Mouse (Mus musculus) adrenal gland, postnatal 10 days (tissue): Measurements from ENCODE around the gene Cdk9. TPM values are rescaled to one million over a fixed set of nuclear protein-coding genes. Genes with fewer than 3 reads are reported as not detected.

ENCODE experiments used
- DNase-seq: peaks from one replicate; pipeline ENCODE4 v3.0.0; 2021; ENCODE audit warnings: mixed read lengths
- total RNA-seq, 2 experiments: library from RNA; stranded (reverse); gene quantifications; 2 replicates each; pipeline ENCODE4 v1.2.3; 2021

Cdk9 gene
- total RNA-seq, 2 experiments from 2014 or later = 65.5 to 70.9 TPM

- peak; percentile 69 for DNase-seq
These were observed 4.2 kb downstream of the Cdk9 start for GRCm38 (mm10) chr2:32708643-32709042.

DNA sequence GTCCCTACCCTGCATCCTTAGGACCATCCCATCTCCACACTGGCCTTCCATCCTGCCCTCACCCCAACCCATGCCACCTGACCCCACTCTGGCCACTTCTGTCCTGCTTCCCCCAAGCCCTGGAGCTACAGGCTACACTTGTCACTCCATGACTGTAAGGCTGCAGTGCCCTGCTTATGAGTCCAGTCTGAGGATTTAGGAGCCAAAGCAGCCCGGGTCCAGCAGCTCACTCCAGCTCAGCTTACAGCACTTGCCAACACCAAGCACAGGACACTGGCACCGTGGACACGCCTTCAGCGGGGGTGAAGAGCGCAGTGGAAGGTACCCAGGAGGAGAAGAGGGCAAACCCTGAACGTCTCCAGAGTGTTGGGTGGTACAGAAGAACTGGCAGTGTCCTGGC, 5.9 kb downstream of the Cdk9 start:
- DNase-seq = no peak

GRCm38 (mm10) chr2:32705018-32705417, 7.9 kb downstream of the Cdk9 start:
- no peak for DNase-seq

GRCm38 (mm10) chr2:32704021-32704421, 8.9 kb downstream of the Cdk9 start, which contains the start of gene Fpgs:
TSS of gene Fpgs (minus strand) at chr2:32704145.
- DNase-seq = no peak

DNA sequence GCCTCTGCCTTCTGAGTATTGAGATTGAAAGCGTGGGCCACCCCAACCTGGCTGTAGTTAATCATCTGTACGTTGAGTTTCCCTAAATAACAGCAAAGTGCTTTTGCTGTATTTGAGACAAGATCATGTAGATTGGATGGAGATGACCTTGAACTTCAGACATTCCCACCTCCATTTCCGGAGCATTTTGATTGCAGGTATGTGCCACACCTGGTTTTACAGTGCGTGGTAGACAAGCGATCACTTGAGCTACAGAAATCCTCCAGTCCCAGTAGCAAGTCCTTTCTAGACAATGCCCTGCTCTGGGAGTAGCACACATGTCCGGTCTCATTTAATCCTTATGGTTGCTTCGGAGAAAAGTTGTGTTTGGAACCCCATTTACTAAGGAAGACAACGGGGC, 9.8 kb downstream of the Cdk9 start:
- no peak for DNase-seq

- DNase-seq = no peak
These were observed 11.7 kb downstream of the Cdk9 start for GRCm38 (mm10) chr2:32700966-32701743.

DNA sequence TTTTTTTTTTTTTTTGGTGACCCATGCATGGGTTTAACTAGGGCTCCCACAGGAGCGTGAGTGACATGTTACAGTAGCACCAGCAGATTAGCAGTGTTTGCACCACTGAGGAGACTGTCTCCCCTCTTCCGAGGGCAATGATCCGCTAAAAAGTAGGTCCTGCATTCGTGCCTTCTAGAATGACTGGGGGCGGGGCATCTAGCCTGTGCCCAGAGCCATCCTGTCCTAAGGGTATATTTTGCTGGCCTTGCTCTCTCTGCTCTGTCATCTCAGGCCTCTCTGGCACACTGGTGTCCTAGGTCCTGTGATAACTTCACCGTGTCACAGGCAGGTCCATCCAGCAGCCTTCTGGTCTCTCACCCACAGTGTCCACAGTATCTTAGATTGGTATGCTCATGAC, 13.2 kb downstream of the Cdk9 start:
- no peak for DNase-seq

- DNase-seq = no peak
These were observed 18.2 kb downstream of the Cdk9 start for GRCm38 (mm10) chr2:32694691-32695090.

- DNase-seq = peak; percentile 97
These were observed 19.0 kb downstream of the Cdk9 start for GRCm38 (mm10) chr2:32693823-32694411.

DNA sequence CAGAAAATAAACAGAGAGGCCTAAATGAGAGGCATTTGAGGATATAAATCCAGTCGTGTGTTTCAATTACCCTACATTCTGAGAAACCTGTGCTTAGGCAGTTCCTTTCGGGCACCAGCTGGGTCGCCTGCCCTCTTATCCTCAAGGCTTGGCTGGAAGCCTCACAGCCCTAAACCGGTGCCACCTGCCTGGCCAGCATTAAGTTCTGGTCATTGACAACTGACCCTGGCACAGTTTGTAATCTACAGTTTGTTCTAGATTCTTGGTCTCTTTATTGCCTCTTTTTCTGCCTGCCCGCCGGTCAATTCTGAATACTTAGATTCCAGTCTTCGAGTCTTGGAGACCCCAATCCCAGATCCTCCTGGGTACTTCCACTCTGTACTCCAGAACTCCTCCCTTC, 19.6 kb downstream of the Cdk9 start:
- no peak for DNase-seq

DNA sequence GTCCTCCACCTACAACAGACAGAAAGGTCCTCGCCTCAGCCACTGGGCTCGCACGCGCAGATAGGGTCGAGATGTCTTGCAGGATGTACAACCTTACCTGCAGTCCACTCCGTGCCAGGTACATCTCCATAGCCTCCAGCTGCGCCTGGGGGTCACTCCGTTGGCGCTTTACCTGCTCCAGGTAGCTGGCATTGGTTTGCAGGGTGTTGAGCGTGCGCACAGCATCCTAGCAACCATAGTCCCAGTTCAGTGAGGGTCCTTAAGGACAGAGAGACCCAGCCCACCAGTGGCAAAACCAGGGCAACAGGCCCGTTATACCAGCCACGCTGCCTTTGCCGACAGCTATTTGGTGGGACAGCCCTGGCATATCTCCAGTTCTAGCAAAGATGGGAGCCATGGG, 20.4 kb downstream of the Cdk9 start:
- no peak for DNase-seq

DNA sequence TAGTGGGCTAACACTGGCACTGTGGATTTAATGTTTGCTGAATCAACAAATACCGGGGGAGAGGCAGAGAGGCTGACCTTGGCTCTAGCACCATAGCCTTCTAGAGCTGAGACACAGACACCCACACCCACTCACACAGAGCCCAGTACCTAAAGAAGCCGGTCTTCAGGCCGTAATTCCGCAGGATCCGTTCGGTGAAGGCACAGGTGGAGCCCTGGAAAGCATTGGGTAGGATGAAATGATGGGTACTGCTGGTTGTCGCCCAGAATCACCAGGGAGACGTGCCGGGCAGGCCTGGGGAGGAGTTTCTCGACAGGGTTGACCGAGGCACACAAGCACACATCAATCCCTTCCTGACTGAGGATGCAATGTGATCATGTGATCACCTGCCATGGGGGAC, 21.8 kb downstream of the Cdk9 start:
- DNase-seq = no peak

GRCm38 (mm10) chr2:32689420-32689819, 23.5 kb downstream of the Cdk9 start:
- DNase-seq = peak; percentile 94

- no peak for DNase-seq
These were observed 25.3 kb downstream of the Cdk9 start for GRCm38 (mm10) chr2:32687562-32687961.

GRCm38 (mm10) chr2:32686640-32687039, 26.2 kb downstream of the Cdk9 start:
- DNase-seq = no peak

DNA sequence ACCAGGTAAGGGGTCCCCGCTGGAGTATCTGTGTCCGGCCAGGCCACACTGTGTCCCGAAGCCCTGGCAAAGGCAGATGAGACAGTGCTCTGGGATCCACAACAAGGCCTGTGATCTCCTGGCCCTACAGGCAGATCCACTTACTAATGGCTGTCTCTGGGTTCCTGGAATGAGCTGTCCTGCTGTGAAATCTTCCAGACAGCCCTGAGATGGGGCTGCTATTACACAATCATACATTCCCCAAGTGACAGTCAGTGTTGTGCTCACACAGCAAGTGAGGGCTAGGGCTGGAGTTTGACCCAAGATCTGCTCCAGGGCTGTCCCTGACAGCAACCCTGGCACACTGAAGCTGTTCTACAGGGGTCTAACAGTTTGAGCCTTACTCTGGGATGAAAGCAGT, 27.1 kb downstream of the Cdk9 start:
- DNase-seq = peak; percentile 48

GRCm38 (mm10) chr2:32684681-32685428, 28.0 kb downstream of the Cdk9 start:
- DNase-seq = no peak

GRCm38 (mm10) chr2:32683701-32684100, 29.2 kb downstream of the Cdk9 start:
- DNase-seq = no peak

- no peak for DNase-seq
These were observed 30.0 kb downstream of the Cdk9 start for GRCm38 (mm10) chr2:32682721-32683417.

DNA sequence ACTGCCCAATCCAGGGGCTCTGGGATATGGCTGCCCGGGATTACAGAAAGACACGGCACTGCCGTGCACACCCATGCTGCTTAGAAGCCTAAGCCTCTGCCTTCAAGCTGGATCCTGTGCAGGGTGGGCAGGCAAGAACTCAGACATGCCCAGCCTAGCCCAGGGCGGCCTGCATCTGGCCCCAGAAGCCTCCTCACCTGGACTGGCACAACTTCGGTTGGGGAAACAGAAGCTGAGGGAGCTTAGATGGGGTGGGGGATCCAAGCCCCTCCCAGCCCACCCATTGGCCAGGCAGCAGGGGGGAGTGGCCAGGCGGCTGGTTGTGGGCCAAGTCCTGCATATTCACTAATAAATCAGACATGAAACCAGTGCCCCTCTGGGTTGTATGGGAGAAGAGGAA, 31.1 kb downstream of the Cdk9 start:
- DNase-seq = no peak

DNA sequence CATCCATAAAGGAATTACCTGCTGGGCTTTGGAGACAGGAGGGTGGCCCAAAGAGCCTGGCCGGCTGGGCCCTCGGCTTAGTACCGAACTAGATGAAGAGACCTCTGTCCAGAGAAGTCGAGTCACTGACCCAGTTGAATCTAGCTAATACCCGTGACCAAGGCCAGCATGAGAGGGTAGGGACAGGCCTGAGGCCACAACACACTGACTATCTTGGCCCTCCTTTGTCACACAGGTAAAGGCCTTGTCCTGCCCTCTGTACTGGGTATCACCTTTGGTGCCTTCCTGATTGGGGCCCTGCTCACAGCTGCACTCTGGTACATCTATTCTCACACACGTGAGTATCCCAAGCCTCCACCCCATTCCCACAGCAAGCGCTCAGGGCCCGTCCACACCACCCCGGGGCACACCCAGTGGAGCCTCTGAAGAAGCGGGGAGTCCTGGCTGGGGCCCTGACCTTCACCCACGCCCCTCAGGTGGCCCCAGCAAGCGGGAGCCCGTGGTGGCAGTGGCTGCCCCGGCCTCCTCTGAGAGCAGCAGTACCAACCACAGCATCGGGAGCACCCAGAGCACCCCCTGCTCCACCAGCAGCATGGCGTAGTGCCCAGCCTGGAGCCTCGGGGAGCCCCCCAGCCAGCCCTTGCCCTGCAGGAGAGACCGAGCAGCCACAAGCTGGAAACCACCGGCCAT, 31.8 kb downstream of the Cdk9 start:
- DNase-seq = no peak

DNA sequence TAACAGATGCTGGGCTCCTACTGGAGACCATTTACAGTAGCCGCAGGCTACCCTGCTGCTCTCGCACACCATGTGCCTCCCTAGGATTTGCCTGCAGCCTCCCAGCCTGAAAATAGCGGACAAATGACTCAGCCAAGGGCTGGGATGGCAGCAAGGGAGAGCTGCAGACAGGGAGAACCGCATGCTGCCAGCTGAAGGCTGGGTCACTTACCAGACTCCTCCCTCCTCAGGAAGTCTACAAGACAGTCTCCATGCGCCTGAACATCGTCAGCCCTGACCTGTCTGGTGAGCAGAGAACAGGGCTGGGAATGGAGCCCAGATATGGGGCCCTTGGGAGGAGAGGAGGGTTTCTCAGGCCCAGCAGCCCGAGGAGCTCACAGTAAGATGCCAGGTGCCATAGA, 32.8 kb downstream of the Cdk9 start:
- peak; percentile 74 for DNase-seq
